Mouse (Mus musculus): ENCODE measurements around the gene Mettl21c. TPM values are rescaled to one million over a fixed set of nuclear protein-coding genes. Genes with fewer than 3 reads are reported as not detected.

Mettl21c gene
- polyA plus RNA-seq, 1 experiment from 2014 or later: 0.86 TPM

- H3K4me1 ChIP-seq (replicated peaks; ENCODE audit: control insufficient read depth, insufficient read depth, low read length): no peaks in the 10 kb centered on the region
- ATAC-seq (replicated peaks; ENCODE audit: low FRiP score) (no peak), DNase-seq (ENCODE audit: low spot score) (no peak)
- H3K27me3 ChIP-seq (ENCODE audit: control insufficient read depth, insufficient read depth, low read length): no peaks in the 10 kb centered on the region
- H3K4me3 ChIP-seq (ENCODE audit: low read depth, low read length): no peak overlapping the region
- WGBS: 87% methylated on average over 4 of the region's 4 CpGs
- H3K9me3 ChIP-seq (ENCODE audit: control insufficient read depth, low read length): no peaks in the 10 kb centered on the region
- H3K9ac ChIP-seq (ENCODE audit: low read length): no peak overlapping the region
- H3K27ac ChIP-seq (ENCODE audit: low read depth, low read length): no peak overlapping the region
- H3K4me2 ChIP-seq (ENCODE audit: low read depth, low read length, severe bottlenecking): no peak overlapping the region
- H3K36me3 ChIP-seq (ENCODE audit: control insufficient read depth, insufficient read depth, low read length): no peaks in the 10 kb centered on the region; the same call in 1 of the 2 replicates
Measured at GRCm38 (mm10) chr1:43966756-43967155, 53.1 kb downstream of the Mettl21c start.

- Histone ChIP-seq H3K9me3 (ENCODE audit: control insufficient read depth, low read length) (no peaks in the 10 kb centered on the region), H3K4me3 (ENCODE audit: low read depth, low read length) (no peak overlapping the region), H3K4me2 (ENCODE audit: low read depth, low read length, severe bottlenecking) (no peak overlapping the region), H3K4me1 (replicated peaks; ENCODE audit: control insufficient read depth, insufficient read depth, low read length) (no peaks in the 10 kb centered on the region), H3K9ac (ENCODE audit: low read length) (no peak overlapping the region), H3K27me3 (ENCODE audit: control insufficient read depth, insufficient read depth, low read length) (no peaks in the 10 kb centered on the region), H3K36me3 (ENCODE audit: control insufficient read depth, insufficient read depth, low read length) (no peaks in the 10 kb centered on the region; the same call in 1 of the 2 replicates), H3K27ac (ENCODE audit: low read depth, low read length) (no peak overlapping the region)
- ATAC-seq (replicated peaks; ENCODE audit: low FRiP score) (no peak), DNase-seq (ENCODE audit: low spot score) (no peak)
- WGBS: 96% methylated on average over 4 of the region's 4 CpGs
Measured at GRCm38 (mm10) chr1:43964381-43964780, 55.5 kb downstream of the Mettl21c start.

Other genes starting within 250 kb of the Mettl21c start
- gene Uxs1, start 192.2 kb downstream of the Mettl21c start, polyA plus RNA-seq (2014; fragmentation: Nextera tagmentation; extraction: Ambion mirVana): 21.1 and 22.0 TPM in 2 replicates
- gene Tpp2, start 86.4 kb downstream of the Mettl21c start, polyA plus RNA-seq (2014; fragmentation: Nextera tagmentation; extraction: Ambion mirVana): 70.1 and 70.2 TPM in 2 replicates
- 0.28 TPM in 2 replicates for gene Gm8251, start 41.9 kb upstream of the Mettl21c start, polyA plus RNA-seq (2014; fragmentation: Nextera tagmentation; extraction: Ambion mirVana)
- 116 and 123 TPM in 2 replicates for gene Tex30, start 82.4 kb upstream of the Mettl21c start, polyA plus RNA-seq (2014; fragmentation: Nextera tagmentation; extraction: Ambion mirVana)
- 62.0 and 63.5 TPM in 2 replicates for gene Kdelc1, start 98.8 kb upstream of the Mettl21c start, polyA plus RNA-seq (2014; fragmentation: Nextera tagmentation; extraction: Ambion mirVana)
- gene Bivm, start 98.9 kb upstream of the Mettl21c start, polyA plus RNA-seq (2014; fragmentation: Nextera tagmentation; extraction: Ambion mirVana): 27.6 and 32.1 TPM in 2 replicates
- 36.0 and 40.9 TPM in 2 replicates for gene Ercc5, start 127.7 kb upstream of the Mettl21c start, polyA plus RNA-seq (2014; fragmentation: Nextera tagmentation; extraction: Ambion mirVana)
- gene Mettl21e, start 198.9 kb upstream of the Mettl21c start, polyA plus RNA-seq (2014; fragmentation: Nextera tagmentation; extraction: Ambion mirVana): not detected in 2 replicates